Mouse (Mus musculus) midbrain, embryonic 12.5 days (tissue): ENCODE results near the gene Retsat. TPM values are rescaled to one million over a fixed set of nuclear protein-coding genes. Genes with fewer than 3 reads are reported as not detected.

Source experiments
- ATAC-seq: fragments of 200-750 bp; cut with Nextera tagmentation; 2 replicates; pipeline ENCODE4 v1.8.0; 2017; ENCODE audit warnings: low read depth, moderate TSS enrichment, moderate library complexity; ENCODE audit not compliant: low FRiP score
- H3K27ac ChIP-seq: fragments of 300-500 bp; sonication (generic); replicated peaks from 2 replicates; pipeline ENCODE4 v1.5.1; 2016; ENCODE audit warnings: mild to moderate bottlenecking
- H3K27me3 ChIP-seq: fragments of 300-500 bp; sonication (generic); 2 replicates; pipeline ENCODE4 v1.6.1; 2016; ENCODE audit warnings: mild to moderate bottlenecking
- H3K36me3 ChIP-seq: fragments of 300-500 bp; sonication (generic); 2 replicates; pipeline ENCODE4 v1.6.1; 2016
- H3K4me1 ChIP-seq: fragments of 300-500 bp; sonication (generic); 2 replicates; pipeline ENCODE4 v1.6.1; 2016
- H3K4me2 ChIP-seq: fragments of 300-500 bp; sonication (generic); replicated peaks from 2 replicates; pipeline ENCODE4 v1.6.1; 2016; ENCODE audit warnings: mild to moderate bottlenecking, moderate library complexity
- H3K4me3 ChIP-seq: fragments of 300-500 bp; sonication (generic); 2 replicates; pipeline ENCODE4 v1.5.1; 2016; ENCODE audit warnings: mild to moderate bottlenecking
- H3K9ac ChIP-seq: fragments of 300-500 bp; sonication (generic); replicated peaks from 2 replicates; pipeline ENCODE4 v1.6.1; 2016; ENCODE audit warnings: mild to moderate bottlenecking, moderate library complexity
- H3K9me3 ChIP-seq: fragments of 300-500 bp; sonication (generic); 2 replicates; pipeline ENCODE4 v1.6.1; 2016; ENCODE audit warnings: mild to moderate bottlenecking
- WGBS: fragments of 180-500 bp; shearing (Covaris S2); methylation state at CpG from one replicate; pipeline ENCODE4 v1.1.7; 2016; 5-methylcytosine and 5-hydroxymethylcytosine counted together
- polyA plus RNA-seq: library from polyadenylated mRNA; unstranded; fragments of >200 nt; fragmentation: Nextera tagmentation; extraction: Ambion mirVana; gene quantifications from 2 replicates; pipeline ENCODE4 v1.2.1, GENCODE M21; 2016

The Retsat gene
- polyA plus RNA-seq, 1 experiment from 2014 or later = 6.9 TPM

GRCm38 (mm10) chr6:72593011-72593803 is 5.1 kb upstream of the Retsat start:
- H3K36me3 ChIP-seq = no peaks in the 10 kb centered on the region

GRCm38 (mm10) chr6:72593914-72594313 is 4.4 kb upstream of the Retsat start:
- no peak for ATAC-seq

More at GRCm38 (mm10) chr6:72593011-72593803, 5.1 kb upstream of the Retsat start:
- no peak overlapping the region for H3K9ac ChIP-seq
- no peak overlapping the region for H3K4me2 ChIP-seq
- WGBS = 87% methylated on average over 6 of the region's 6 CpGs
- no peak overlapping the region for H3K27ac ChIP-seq
- H3K4me3 ChIP-seq = no peak overlapping the region
- ATAC-seq = no peak
- H3K4me1 ChIP-seq = peaks cover 11% of the 10 kb centered on the region
- H3K27me3 ChIP-seq = no peaks in the 10 kb centered on the region
- H3K9me3 ChIP-seq = no peaks in the 10 kb centered on the region

DNA sequence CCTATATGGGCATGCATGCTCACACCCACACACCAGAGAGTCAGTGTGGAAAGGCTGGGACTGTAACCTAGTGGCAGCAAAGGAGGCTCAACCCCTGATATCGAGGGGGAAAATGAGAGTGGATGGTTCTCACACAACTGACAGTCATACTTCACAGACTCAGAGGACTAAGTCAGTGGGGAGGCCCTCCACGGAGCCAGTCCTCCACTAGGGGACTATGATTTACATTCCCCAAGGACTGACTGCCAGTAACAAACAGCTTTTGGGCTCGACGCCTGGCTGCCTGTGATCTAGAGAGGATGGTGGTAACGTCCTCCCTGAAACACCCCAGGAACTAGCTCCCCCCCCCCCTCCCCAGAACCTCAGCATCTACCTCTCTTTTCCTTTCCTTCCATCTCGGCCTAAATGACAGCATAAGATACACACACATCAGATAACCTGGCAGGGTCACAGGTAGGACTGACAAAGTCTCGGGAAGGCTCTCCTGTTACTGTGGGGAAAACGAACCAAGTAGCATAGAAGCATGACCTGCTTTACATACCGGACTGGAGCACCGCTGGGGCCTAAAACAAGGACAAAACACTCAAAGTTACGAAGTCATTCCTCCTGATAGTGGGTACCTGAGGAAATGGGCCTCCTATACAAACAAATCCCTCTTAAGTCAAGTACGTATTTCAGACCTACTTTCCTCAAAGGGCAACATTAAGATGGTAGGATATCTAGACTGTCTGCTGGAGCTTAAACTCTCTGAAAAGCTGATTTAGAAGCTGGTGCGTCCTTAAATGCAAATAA is 996 bp upstream of the Retsat start:
- ATAC-seq = no peak
- peaks cover 17% of the 10 kb centered on the region for H3K4me1 ChIP-seq
- WGBS = 53% methylated on average over 13 of the region's 13 CpGs
- peak overlapping the region; percentile 86 for H3K4me2 ChIP-seq
- peak overlapping the region; percentile 64 for H3K4me3 ChIP-seq
- H3K27ac ChIP-seq = no peak overlapping the region
- no peaks in the 10 kb centered on the region for H3K27me3 ChIP-seq
- peak overlapping the region; percentile 67 for H3K9ac ChIP-seq
- H3K36me3 ChIP-seq = no peaks in the 10 kb centered on the region
- H3K9me3 ChIP-seq = no peaks in the 10 kb centered on the region

More at GRCm38 (mm10) chr6:72593914-72594313, 4.4 kb upstream of the Retsat start:
- Histone ChIP-seq H3K9ac (no peak overlapping the region), H3K4me3 (no peak overlapping the region), H3K4me2 (no peak overlapping the region), H3K4me1 (peaks cover 16% of the 10 kb centered on the region), H3K27ac (no peak overlapping the region), H3K27me3 (no peaks in the 10 kb centered on the region), H3K9me3 (no peaks in the 10 kb centered on the region), H3K36me3 (no peaks in the 10 kb centered on the region)
- 77% methylated on average over 5 of the region's 5 CpGs for WGBS

DNA sequence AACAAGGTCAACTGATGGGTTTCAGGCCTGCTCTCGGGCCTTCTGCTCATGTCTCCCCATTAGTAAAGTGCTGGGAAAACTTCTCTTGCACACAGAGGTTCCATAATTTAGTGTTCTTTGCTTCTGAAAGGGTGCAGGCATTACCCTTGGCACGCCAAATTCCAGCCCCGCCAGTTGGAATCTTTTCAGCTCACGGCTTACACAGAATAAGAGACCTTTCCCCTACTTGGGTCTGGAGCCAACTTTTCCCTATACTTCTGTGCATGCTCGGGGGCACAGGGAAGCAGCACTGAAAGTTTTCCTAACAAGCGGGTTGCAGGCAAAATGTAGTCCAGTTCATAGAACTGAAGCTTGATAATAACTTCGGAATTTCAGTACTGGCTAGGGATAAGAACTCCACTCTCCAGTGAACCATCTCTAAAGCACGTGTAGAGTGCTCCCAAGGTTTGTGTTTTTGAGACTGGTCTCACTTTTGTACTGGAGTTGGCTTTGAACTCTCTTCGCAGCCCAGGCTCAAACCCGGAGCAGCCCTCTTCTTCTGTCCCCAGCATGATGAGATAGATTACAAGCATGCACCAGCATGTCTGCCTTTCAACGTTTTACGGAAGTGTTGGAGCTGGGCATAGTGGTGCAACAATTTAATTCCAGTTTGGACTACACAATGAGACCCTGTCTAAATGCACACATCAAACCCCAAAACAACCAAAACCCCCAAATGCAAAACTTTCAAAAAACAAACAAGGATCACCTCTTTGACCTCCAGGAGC is 699 bp downstream of the Retsat start:
- Histone ChIP-seq H3K4me2 (peak overlapping the region; percentile 86), H3K27ac (no peak overlapping the region), H3K4me1 (peaks cover 17% of the 10 kb centered on the region), H3K27me3 (no peaks in the 10 kb centered on the region), H3K9ac (peak overlapping the region; percentile 67), H3K36me3 (no peaks in the 10 kb centered on the region), H3K4me3 (peak overlapping the region; percentile 64), H3K9me3 (no peaks in the 10 kb centered on the region)
- no peak for ATAC-seq
- WGBS = 55% methylated on average over 12 of the region's 12 CpGs

- Histone ChIP-seq H3K4me3 (no peak overlapping the region), H3K27ac (no peak overlapping the region), H3K4me1 (peaks cover 17% of the 10 kb centered on the region), H3K27me3 (no peaks in the 10 kb centered on the region), H3K4me2 (no peak overlapping the region), H3K36me3 (peaks cover under 1% of the 10 kb centered on the region; the same call in 1 of the 2 replicates), H3K9ac (no peak overlapping the region), H3K9me3 (no peaks in the 10 kb centered on the region)
- ATAC-seq = no peak
- WGBS = 84% methylated on average over 6 of the region's 6 CpGs
Measured at GRCm38 (mm10) chr6:72600216-72600615, 1.9 kb downstream of the Retsat start.

DNA sequence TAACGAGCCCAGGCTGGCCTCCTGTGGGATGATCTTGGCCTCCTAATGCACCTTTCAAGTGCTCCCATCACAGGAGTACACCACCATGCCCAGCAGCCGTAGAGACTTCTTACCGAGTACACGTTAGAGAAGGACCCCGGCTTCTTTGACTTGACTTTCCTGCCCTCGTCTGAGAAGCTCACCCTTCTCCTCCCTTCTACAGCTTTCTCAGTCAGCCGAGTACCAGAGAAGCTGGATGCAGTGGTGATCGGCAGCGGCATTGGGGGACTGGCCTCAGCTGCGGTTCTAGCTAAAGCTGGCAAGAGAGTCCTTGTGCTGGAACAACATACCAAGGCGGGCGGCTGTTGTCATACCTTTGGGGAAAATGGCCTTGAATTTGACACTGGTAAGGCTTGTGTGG is 2.5 kb downstream of the Retsat start:
- no peaks in the 10 kb centered on the region for H3K9me3 ChIP-seq
- H3K27ac ChIP-seq = no peak overlapping the region
- ATAC-seq = no peak
- no peak overlapping the region for H3K4me3 ChIP-seq
- WGBS = 82% methylated on average over 12 of the region's 12 CpGs
- no peaks in the 10 kb centered on the region for H3K27me3 ChIP-seq
- H3K4me1 ChIP-seq = peaks cover 17% of the 10 kb centered on the region
- no peak overlapping the region for H3K4me2 ChIP-seq
- no peak overlapping the region for H3K9ac ChIP-seq
- peaks cover 6% of the 10 kb centered on the region for H3K36me3 ChIP-seq

- 55% methylated on average over 1 of the region's 1 CpGs for WGBS
- no peaks in the 10 kb centered on the region for H3K9me3 ChIP-seq
- H3K9ac ChIP-seq = no peak overlapping the region
- no peak overlapping the region for H3K27ac ChIP-seq
- H3K36me3 ChIP-seq = peaks cover 16% of the 10 kb centered on the region
- peaks cover 17% of the 10 kb centered on the region for H3K4me1 ChIP-seq
- H3K4me3 ChIP-seq = no peak overlapping the region
- H3K27me3 ChIP-seq = no peaks in the 10 kb centered on the region
- no peak overlapping the region for H3K4me2 ChIP-seq
- ATAC-seq = no peak
Measured at GRCm38 (mm10) chr6:72601732-72602131, 3.5 kb downstream of the Retsat start.

DNA sequence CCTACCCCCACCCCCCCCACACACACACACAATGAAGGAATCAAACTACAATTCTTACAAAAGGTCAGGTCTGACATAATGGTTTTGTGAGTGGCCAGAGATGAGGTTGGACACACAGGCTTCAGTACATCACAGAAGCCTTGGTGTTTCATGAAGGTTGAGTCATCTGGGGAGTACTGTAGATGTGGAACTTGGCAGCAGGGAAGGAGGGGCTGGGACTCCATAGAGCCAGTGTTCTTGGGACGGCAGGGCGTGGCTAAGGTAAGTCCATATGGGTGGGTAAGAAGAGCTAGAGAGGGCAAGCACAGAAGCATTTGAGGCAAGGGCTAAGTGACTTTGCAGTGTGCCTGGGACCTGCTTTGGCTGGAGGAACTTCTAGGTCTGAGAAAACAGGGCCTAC is 5.8 kb downstream of the Retsat start:
- WGBS = 94% methylated on average over 2 of the region's 2 CpGs

DNA sequence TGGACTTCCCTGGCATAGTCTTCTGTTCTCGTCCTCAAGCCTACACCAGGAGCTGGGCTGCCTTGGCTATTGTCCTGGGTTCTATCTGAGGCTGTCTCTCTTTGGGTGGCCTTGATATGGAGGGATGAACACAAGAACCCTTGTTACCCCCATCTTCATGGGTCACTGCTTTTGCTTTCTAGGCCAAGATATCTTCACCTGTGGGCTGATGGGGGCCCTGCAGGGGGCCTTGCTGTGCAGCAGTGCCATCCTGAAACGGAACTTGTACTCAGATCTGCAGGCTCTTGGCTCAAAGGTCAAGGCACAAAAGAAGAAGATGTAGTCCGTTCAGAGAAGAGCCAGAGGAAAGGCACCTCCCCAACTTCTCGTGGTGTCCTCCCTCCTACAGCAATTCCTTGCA is 8.8 kb downstream of the Retsat start:
- Histone ChIP-seq H3K27ac (no peak overlapping the region), H3K36me3 (peaks cover 61% of the 10 kb centered on the region), H3K27me3 (no peaks in the 10 kb centered on the region), H3K9ac (no peak overlapping the region), H3K9me3 (no peaks in the 10 kb centered on the region), H3K4me2 (no peak overlapping the region), H3K4me3 (no peak overlapping the region), H3K4me1 (no peaks in the 10 kb centered on the region)
- WGBS = 88% methylated on average over 4 of the region's 4 CpGs
- no peak for ATAC-seq

More for the DNA sequence above, 5.8 kb downstream of the Retsat start:
- H3K36me3 ChIP-seq = peaks cover 32% of the 10 kb centered on the region
- H3K9me3 ChIP-seq = no peaks in the 10 kb centered on the region
- H3K4me3 ChIP-seq = no peak overlapping the region
- no peaks in the 10 kb centered on the region for H3K27me3 ChIP-seq
- H3K4me1 ChIP-seq = no peaks in the 10 kb centered on the region
- no peak overlapping the region for H3K4me2 ChIP-seq
- no peak overlapping the region for H3K9ac ChIP-seq
- no peak for ATAC-seq
- H3K27ac ChIP-seq = no peak overlapping the region

DNA sequence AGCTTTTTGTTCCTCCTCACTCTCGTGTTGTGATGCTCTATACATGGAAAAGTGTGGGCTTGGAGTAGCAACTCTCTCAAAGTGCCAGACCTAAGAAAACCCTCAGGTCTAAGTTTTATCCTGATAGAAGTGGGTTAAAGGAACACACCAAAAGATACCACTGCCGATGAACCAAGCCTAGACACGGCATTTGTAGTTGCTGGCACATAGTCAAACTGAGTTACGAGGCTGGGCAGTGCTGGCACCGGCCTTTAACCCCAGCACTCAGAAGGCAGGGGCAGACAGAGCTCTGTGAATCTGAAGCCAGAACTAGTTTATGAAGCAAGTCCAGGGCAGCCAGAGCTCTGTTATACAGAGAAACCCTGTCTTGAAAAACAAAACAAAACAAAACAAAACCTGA is 9.4 kb downstream of the Retsat start:
- no peak overlapping the region for H3K9ac ChIP-seq
- H3K9me3 ChIP-seq = no peaks in the 10 kb centered on the region
- no peak overlapping the region for H3K27ac ChIP-seq
- H3K36me3 ChIP-seq = peaks cover 61% of the 10 kb centered on the region
- H3K4me3 ChIP-seq = no peak overlapping the region
- no peaks in the 10 kb centered on the region for H3K4me1 ChIP-seq
- ATAC-seq = no peak
- H3K27me3 ChIP-seq = no peaks in the 10 kb centered on the region
- WGBS = 95% methylated on average over 5 of the region's 5 CpGs
- no peak overlapping the region for H3K4me2 ChIP-seq

DNA sequence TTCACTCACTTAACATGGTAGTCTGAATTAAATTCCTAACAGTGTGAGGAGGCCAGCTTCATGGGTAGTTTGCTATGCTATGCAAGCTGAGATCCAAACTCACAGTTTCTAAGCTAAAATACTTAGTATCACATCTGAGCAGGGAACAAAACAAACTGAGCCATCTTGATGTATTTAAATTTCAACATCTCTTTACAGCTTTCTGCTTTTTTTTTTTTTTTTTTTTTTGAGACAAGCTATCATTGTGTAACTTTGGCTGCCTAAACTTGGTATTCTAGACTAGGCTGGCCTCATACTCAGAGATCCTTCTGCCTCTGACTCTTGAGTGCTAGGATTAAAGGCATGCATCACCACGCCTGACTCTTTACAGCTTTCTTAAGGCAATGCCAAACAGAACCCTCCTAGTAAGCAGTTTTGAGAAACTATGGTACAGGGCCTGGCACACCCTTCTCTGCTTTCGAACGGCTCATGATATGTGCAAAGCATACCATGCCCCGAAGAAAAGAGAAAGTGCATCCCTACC is 10.4 kb downstream of the Retsat start:
- Histone ChIP-seq H3K4me1 (peaks cover 4% of the 10 kb centered on the region), H3K9ac (no peak overlapping the region), H3K27ac (no peak overlapping the region), H3K27me3 (no peaks in the 10 kb centered on the region), H3K4me3 (no peak overlapping the region), H3K36me3 (peaks cover 69% of the 10 kb centered on the region), H3K4me2 (no peak overlapping the region), H3K9me3 (no peaks in the 10 kb centered on the region)
- 92% methylated on average over 4 of the region's 4 CpGs for WGBS
- ATAC-seq = no peak
